Mouse (Mus musculus) c-Kit-positive CD71-negative TER-119-negative erythroid progenitor cells, embryonic 14.5 days (primary cell): ENCODE data around the gene Snx29.
A peak's percentile ranks its signal among the peaks of the same experiment; 100 is the strongest.

Experiments used
- DNase-seq: peaks from one replicate; pipeline ENCODE4 v3.0.0-alpha.2; 2013; ENCODE audit warnings: low read depth

Snx29 gene

GRCm38 (mm10) chr16:11407932-11408620, 85.4 kb downstream of the Snx29 start:
- no peak for DNase-seq

DNA sequence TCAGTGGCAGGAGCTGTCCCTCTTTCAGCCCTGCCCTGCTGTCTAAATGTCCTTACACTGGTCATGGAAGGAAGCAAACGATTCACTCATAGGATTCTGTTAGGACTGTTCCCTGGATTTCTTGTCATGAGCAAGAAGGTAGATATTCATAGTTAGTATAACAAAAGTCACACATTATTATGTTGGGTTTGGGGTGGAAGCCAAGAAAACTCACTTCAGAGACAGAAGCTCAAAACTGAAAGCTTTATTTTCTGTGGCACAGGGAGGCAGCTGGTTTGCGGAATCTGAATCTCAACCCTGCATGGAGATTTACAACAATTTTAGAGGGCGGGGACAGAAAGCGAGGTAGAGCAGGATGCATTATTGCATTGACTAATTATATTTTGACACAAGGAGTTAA, 86.0 kb downstream of the Snx29 start:
- no peak for DNase-seq

GRCm38 (mm10) chr16:11414631-11415030, 91.9 kb downstream of the Snx29 start:
- DNase-seq: no peak

- peak; percentile 57 for DNase-seq
Measured at GRCm38 (mm10) chr16:11418183-11418588, 95.5 kb downstream of the Snx29 start.

DNA sequence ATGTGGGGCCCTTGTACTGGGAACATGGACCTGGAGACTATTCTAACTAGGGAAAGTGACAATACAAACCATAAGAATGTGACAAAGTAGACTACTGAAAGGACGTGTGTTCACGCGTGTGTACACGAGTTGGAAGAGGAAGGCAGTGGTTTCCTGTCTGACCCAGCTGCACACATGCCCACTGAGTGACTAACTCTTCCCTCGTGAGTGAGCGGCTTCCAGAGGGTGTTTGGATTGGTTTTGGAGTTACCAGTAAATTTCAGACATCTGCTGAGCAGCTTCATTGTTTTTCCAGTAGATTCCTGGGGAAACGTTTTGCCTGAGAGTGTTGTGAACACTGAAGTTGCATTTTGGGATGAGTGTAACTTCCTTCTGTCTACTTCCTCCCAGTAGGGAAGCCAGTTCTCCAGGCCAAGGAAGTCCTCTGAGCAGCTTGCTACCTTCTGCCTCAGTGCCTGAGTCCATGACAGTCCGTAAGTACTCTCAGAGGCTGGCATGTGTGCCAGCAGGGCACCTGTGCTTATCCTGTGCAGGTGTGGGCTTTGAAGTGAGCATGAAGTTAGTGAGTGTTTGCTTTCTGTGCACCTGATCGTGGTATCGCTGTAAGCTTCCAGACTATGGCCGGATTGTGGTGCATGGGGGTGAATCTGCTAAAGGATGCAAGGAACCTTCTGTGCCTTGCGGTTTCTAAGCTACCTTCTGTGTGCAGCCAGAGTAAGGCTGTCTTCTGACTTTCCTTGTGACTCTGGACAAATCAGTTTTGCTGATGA, 97.8 kb downstream of the Snx29 start:
- no peak for DNase-seq

- peak; percentile 17 for DNase-seq
Measured at GRCm38 (mm10) chr16:11422165-11422564, 99.5 kb downstream of the Snx29 start.

- no peak for DNase-seq
Measured at GRCm38 (mm10) chr16:11422889-11423610, 100.3 kb downstream of the Snx29 start.

DNA sequence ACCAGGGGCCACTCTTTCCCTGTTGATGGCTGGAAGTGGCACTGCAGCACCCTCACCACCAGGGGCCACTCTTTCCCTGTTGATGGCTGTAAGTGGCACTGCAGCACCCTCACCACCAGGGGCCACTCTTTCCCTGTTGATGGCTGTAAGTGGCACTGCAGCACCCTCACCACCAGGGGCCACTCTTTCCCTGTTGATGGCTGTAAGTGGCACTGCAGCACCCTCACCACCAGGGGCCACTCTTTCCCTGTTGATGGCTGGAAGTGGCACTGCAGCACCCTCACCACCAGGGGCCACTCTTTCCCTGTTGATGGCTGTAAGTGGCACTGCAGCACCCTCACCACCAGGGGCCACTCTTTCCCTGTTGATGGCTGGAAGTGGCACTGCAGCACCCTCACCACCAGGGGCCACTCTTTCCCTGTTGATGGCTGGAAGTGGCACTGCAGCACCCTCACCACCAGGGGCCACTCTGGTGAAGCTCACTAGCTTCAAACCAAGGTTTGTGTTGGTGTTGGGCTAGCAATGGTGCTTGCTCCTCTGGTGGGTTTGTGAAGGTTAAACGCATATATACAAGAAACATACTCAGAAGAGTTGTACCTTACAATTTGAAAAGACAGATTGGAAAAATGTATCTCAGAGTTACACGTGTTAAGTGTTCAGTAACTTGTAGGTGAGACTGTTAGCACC, 101.0 kb downstream of the Snx29 start:
- DNase-seq: peak; percentile 23

DNA sequence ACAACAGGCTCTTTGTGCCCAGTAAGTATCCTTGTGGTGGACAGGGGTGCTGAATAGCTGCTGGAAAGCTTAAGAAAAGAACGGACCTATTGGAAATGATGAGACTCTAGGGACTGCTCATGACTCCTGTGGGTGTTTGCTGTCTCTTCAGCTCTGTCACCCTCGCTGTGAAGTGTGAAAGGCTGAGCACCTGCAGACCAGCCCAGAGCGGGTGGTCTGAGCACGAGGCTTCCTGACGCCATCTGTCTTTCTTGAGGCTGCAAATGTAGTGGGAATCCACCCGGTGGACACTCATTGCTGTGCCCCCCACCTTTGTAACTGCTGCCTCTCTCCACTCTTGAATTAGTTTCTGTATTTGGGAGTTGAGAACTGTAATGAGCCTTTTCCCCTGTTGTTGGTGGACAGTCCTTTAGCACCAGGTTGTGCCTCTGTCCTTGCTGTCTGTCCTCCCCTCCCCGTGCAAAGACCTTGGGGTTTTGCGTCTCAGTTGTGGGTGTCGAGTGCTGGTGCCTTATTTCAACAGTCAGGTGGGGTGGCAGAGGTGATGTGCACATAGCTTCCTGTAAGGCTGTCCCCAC, 101.9 kb downstream of the Snx29 start:
- no peak for DNase-seq

DNA sequence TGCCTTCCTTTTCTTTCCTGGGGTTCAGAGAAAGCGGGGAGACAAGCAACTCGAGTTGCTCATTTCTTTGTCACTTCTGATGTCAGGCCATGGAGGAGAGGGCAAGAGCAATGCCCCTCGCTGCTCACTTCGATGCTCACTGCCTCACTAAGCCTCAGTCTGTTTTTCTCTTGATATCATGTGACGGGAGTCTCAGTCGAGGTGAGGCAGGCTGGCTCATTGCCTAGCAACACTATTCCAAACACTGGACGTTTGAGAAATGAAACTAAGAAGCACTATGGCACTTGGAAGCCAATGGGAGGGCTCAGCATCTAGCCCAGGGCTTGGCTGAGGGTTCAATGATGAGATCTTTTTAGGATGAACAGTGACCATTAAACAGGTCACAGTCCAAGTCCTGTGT, 102.6 kb downstream of the Snx29 start:
- no peak for DNase-seq

GRCm38 (mm10) chr16:11426810-11427537, 104.3 kb downstream of the Snx29 start:
- no peak for DNase-seq

GRCm38 (mm10) chr16:11429784-11430183, 107.1 kb downstream of the Snx29 start:
- DNase-seq: no peak

GRCm38 (mm10) chr16:11430520-11430919, 107.8 kb downstream of the Snx29 start:
- DNase-seq: no peak

- DNase-seq: no peak
Measured at GRCm38 (mm10) chr16:11433779-11434178, 111.1 kb downstream of the Snx29 start.

DNA sequence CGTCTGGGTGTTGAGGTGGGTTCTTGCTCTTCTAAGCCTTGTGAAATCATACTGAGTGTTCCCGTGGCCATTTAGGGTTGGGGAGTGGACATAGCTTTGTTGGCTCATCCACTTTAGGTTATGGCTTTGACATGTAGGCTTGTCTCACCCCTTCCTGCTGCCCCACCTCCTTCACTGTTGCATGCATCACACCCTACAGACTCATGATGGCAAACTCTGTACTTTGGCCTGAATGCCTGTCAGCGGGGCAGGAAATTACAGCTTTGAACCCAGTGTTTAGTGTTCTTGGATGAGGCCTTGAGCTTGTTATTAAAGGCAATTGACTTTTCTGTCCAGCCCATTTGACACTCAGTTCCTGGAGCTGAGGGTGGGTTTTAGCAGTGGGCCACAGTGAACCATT, 114.9 kb downstream of the Snx29 start:
- no peak for DNase-seq

GRCm38 (mm10) chr16:11439417-11439816, 116.7 kb downstream of the Snx29 start:
- DNase-seq: no peak

- peak; percentile 22 for DNase-seq
Measured at GRCm38 (mm10) chr16:11441616-11442015, 118.9 kb downstream of the Snx29 start.

- peak; percentile 26 for DNase-seq
Measured at GRCm38 (mm10) chr16:11442534-11442933, 119.8 kb downstream of the Snx29 start.

- no peak for DNase-seq
Measured at GRCm38 (mm10) chr16:11444626-11445025, 121.9 kb downstream of the Snx29 start.

DNA sequence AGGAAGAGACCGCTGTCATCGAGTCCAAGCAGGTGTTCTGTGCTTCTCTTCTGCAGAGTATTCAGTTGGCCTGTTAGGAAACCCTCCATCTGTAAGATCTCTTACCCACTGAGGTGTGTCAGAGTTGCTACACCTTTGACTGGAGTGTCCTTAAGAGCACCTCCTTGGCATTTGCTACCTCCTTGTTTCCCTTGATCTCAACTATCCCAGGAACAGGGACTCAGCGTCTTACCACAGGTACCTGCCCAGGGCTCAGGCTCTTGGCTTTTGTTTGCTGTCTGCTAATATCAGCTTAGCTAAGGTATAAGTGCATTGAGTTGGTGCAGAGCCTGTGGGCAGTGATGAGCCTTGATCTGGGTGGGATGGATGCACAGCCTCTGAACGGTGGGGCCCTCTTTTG, 124.3 kb downstream of the Snx29 start:
- no peak for DNase-seq

- DNase-seq: no peak
Measured at GRCm38 (mm10) chr16:11447905-11448304, 125.2 kb downstream of the Snx29 start.
